Mouse (Mus musculus): ENCODE measurements at regions not wholly inside any gene's neighbourhood (a gene's known extent, or its start where the extent isn't known, plus 50 kb on each side); places are given as distances from the start of the nearest gene placed in this dataset.
"Not testable (repeated sequence)": the region's sequence is repeated elsewhere in the genome, so short reads cannot be mapped to it uniquely, and the experiment has no call there.

- no peak for DNase-seq (ENCODE audit: low spot score in 2 of 2)
Measured at GRCm38 (mm10) chr13:97488518-97488917, 247.6 kb downstream of the Enc1 start.

GRCm38 (mm10) chr13:97487746-97488473 is 247.0 kb downstream of the Enc1 start:
- no peak for DNase-seq (ENCODE audit: low spot score in 2 of 2)

GRCm38 (mm10) chr13:97486490-97486889 is 245.6 kb downstream of the Enc1 start:
- no peak for DNase-seq (ENCODE audit: low spot score in 2 of 2)

DNA sequence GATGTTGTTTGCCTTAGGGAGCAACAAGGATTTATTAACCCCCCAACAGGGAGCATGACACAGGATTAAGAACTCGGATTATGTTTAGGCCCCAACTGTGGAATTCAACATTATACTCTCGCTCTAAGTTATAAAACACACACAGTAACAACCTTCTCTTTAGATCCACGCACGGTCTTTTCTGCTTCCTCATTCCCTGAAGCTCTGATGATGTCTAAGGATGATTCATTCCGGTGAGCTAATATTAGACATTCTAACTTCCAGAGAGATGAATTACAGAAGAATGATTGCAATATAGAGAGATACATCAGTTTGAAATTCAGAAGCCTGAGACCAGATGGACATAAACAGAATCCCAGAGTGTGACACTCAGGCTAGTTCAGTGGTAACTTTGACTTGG is 245.0 kb downstream of the Enc1 start:
- no peak for DNase-seq (ENCODE audit: low spot score in 2 of 2)

- no peak for DNase-seq (ENCODE audit: low spot score in 2 of 2)
Measured at GRCm38 (mm10) chr13:97484808-97485545, 244.1 kb downstream of the Enc1 start.

GRCm38 (mm10) chr13:97483681-97484080 is 242.8 kb downstream of the Enc1 start:
- no peak for DNase-seq (ENCODE audit: low spot score in 2 of 2)

- no peak for DNase-seq (ENCODE audit: low spot score in 2 of 2)
Measured at GRCm38 (mm10) chr13:97482439-97482946, 241.6 kb downstream of the Enc1 start.

GRCm38 (mm10) chr13:97481259-97481658 is 240.4 kb downstream of the Enc1 start:
- DNase-seq (ENCODE audit: low spot score in 2 of 2) = no peak

DNA sequence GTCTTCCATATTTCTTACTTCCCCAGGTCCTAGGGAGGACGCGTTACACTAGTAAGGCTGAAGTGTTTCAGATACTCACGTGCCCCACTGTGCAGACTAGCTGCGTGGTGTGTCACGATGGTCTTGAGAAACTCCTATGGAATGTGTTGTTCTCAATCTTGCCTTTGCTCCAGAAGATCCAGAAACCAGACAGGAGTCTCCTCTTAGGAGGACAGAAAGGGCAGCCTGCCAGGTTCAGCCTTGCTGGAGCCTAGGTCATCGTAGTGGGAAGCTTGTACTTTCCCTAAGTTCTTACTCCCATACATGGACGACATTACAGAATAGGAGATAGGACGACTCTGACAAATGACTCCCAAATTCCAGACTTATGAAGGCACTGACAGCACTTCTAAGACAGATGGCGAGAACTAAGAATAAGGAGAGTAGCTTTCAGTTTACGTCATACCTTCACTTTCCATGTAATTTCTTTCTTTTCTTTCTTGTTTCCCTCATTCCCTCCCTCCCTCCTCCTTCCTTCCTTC is 238.2 kb downstream of the Enc1 start:
- no peak for DNase-seq (ENCODE audit: low spot score in 2 of 2)

GRCm38 (mm10) chr13:97473971-97474365 is 233.1 kb downstream of the Enc1 start:
- no peak for DNase-seq (ENCODE audit: low spot score in 2 of 2)

DNA sequence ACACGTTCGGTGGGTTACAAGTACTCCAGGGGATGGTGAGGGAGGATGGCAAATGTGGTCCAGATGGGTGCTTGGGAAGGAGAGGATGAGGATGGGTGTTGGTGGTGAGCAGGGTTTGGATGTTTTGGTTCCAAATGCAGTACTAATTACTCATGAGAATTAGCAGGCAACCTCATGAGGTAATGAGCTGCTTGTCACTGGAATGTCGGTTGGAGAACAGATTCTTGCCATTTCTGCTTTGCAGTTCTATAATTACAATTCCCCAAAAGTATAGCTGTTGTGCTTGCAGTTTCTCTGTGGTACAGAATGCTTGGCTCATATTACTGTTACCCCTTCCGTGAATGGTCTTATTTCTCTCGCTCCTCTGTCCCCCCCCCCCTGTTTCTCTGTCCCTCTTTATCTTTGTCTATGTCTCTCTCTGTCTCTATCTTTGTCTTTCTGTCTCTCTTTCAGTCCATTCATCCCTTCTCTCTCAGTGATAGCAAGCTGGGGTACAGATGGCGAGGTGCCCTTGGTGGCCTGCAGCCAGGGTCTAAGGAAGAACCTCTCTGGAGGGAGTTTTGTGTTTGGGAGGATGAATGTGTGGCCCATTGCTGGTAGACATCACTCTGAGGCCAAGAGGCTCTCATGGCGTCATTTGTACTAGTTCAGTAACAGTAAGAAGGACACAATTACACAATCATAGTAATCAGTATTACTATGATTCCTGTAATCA is 232.5 kb downstream of the Enc1 start:
- no peak for DNase-seq (ENCODE audit: low spot score in 2 of 2)

DNA sequence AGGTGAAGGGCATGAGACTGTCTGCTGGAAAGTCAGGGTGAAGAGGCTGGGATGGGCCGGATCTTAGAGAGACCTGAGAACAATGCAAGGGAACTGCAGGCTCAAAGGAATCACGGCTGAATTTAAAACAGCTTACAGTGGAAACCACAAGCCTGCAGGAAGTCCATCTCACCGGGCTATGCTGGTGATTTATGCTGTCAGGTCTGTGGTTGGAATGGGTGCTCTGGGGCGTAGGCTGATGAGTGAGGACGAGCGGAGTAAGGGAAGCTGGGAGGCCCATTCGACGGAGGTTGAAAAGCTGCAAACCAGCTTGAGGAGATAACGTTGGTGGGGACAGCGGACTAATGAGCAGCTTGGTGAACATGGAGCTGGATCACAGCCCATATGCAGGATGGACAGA is 229.1 kb downstream of the Enc1 start:
- DNase-seq (ENCODE audit: low spot score in 2 of 2) = no peak

GRCm38 (mm10) chr13:97468874-97469593 is 228.1 kb downstream of the Enc1 start:
- DNase-seq (ENCODE audit: low spot score in 2 of 2) = no peak

DNA sequence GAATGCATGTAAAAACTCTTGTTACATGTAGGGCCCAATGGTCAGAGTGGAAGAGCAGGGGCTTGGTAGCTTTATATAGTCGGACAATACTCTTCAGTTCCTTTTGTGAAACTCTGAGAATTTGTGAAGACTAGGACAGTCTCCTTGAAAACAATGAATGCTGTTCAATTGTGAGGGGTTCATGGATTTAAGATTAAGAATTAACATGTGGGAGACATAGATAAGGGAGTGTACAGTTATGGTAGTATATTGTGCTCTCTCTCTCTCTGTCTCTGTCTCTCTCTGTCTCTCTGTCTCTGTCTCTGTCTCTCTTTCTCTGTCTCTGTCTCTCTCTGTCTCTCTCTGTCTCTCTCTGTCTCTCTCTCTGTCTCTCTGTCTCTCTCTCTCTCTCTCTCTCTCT is 225.7 kb downstream of the Enc1 start:
- DNase-seq (ENCODE audit: low spot score in 2 of 2) = not testable (repeated sequence)

- no peak for DNase-seq (ENCODE audit: low spot score in 2 of 2)
Measured at GRCm38 (mm10) chr13:97463798-97464197, 222.9 kb downstream of the Enc1 start.

- DNase-seq (ENCODE audit: low spot score in 2 of 2) = no peak
Measured at GRCm38 (mm10) chr13:97462884-97463235, 222.0 kb downstream of the Enc1 start.

GRCm38 (mm10) chr13:97462110-97462883 is 221.4 kb downstream of the Enc1 start:
- DNase-seq (ENCODE audit: low spot score in 2 of 2) = no peak

- DNase-seq (ENCODE audit: low spot score in 2 of 2) = no peak
Measured at GRCm38 (mm10) chr13:97461207-97461606, 220.3 kb downstream of the Enc1 start.

DNA sequence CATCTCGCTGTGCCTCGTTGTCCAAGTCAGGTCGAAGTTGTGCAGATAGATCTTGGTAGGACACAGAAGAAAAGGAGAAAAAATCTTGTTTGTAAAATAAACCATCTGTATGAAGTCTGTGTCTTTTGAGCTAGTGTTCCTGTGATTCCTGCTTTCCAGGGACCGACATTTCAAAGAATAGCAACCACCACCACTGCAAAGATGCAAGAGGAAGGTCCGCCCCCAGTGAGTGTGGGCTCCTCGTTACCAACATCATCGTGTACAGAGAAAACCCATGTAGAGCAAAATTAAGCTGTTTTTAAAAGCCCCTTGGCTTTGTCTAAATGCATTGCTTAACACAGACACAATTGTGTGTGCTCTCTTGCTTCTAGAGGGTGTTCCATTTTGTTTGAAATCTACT is 218.2 kb downstream of the Enc1 start:
- DNase-seq (ENCODE audit: low spot score in 2 of 2) = no peak

GRCm38 (mm10) chr13:97455961-97456360 is 215.1 kb downstream of the Enc1 start:
- no peak for DNase-seq (ENCODE audit: low spot score in 2 of 2)
